Mouse (Mus musculus) bone marrow, adult 2 months (tissue): ENCODE data around the gene Rab11b. TPM values are rescaled to one million over a fixed set of nuclear protein-coding genes. Genes with fewer than 3 reads are reported as not detected.

Experiments used
- H3K27ac ChIP-seq: fragments of 200-500 bp; 2 replicates; pipeline ENCODE4 v1.5.1; 2012; ENCODE audit warnings: low read depth, mild to moderate bottlenecking, control low read depth, inconsistent platforms, low read length; ENCODE audit not compliant: control insufficient read depth, poor library complexity, insufficient read depth
- H3K4me1 ChIP-seq: fragments of 200-500 bp; 2 replicates; pipeline ENCODE4 v1.6.1; 2011; ENCODE audit warnings: low read length; ENCODE audit not compliant: control insufficient read depth, insufficient read depth
- H3K4me3 ChIP-seq: fragments of 200-500 bp; replicated peaks from 2 replicates; pipeline ENCODE3; 2011; ENCODE audit warnings: mild to moderate bottlenecking, low read depth, low read length, control low read depth; ENCODE audit not compliant: control insufficient read depth
- CTCF ChIP-seq: fragments of 200-500 bp; IDR thresholded peaks from 2 replicates; pipeline ENCODE4 v1.5.1; 2011; ENCODE audit warnings: low read length, control low read depth; ENCODE audit not compliant: control insufficient read depth, insufficient read depth
- POLR2A ChIP-seq: fragments of 200-500 bp; IDR thresholded peaks from 2 replicates; pipeline ENCODE4 v1.6.1; 2011; ENCODE audit warnings: low read depth, mild to moderate bottlenecking, control low read depth, low read length, borderline replicate concordance; ENCODE audit not compliant: control insufficient read depth
- WGBS: fragments of 180-500 bp; shearing (Covaris S2); methylation state at CpG from one replicate; pipeline ENCODE4 v1.1.7; 2018; 5-methylcytosine and 5-hydroxymethylcytosine counted together
- polyA plus RNA-seq: library from polyadenylated mRNA; stranded (reverse); fragments of >200 nt; gene quantifications from 2 replicates; pipeline ENCODE4 v1.2.4, GENCODE M21; 2011; ENCODE audit warnings: low replicate concordance; ENCODE audit not compliant: missing spikeins, insufficient read depth, insufficient read length

The Rab11b gene
- polyA plus RNA-seq, 1 experiment: 45.8 TPM

DNA sequence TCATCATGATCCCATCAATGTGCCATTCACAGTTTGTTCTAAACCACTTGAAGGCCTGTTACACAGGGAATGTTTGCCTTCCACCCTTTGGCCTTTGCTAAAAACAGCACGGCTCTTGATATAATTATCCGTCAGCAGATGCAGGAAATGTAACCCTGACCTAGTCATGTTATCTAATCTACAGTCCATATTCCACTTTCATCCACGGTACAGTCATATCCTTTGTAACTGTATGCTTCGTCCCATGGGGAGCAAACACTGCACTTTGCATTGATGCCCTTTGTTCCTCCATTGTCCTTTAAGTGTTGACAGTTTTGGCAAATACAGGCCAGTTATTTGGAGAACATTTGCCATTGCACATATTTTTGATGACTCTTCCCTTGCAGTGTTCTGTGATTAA lies 28.4 kb upstream of the Rab11b start:
- WGBS: 62% methylated on average over 4 of the region's 4 CpGs
- H3K4me1 ChIP-seq: no peaks in the 10 kb centered on the region
- no peak overlapping the region for H3K27ac ChIP-seq
- TF ChIP-seq POLR2A (no peak), CTCF (no peak)
- H3K4me3 ChIP-seq: no peak overlapping the region

DNA sequence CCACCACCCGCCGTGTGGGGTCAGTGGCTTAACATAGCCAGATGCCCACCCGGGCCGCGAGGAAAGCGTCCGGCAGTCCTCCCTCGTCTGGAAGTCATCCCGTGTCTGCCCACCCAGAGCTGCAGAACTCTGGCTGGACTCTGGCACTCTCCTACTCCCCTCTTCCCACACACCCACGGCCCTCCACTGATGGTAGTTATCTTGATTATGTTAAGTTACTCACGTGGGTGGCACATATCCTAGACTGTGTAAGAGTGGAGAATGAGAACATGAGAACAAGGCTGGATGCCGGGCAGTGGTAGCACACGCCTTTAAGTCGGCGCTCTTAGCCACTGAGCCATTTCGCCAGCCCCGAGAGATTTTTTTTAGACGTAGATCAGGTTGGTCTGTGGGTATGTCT lies 26.0 kb upstream of the Rab11b start:
- 81% methylated on average over 18 of the region's 18 CpGs for WGBS
- H3K27ac ChIP-seq: no peak overlapping the region
- no peak overlapping the region for H3K4me3 ChIP-seq
- H3K4me1 ChIP-seq: no peaks in the 10 kb centered on the region
- TF ChIP-seq CTCF (no peak), POLR2A (no peak)

DNA sequence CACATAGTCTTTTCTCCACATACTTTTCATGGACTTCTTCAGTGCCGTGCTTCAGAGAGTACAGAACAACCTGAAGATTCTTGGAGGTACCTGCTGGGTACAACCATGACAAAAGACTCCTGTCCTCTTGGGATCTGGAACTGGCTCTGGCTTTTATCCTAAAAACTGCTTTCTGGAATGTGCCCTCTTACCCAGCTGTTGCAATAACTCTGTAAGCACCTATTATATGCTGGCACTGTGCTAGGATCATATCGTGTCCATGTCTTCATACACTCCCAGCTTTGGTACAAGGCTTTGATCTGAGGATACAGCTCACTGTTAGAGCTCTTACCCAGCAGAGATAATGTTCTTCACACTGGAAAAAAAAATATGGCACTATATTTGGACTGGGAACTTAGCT lies 24.6 kb upstream of the Rab11b start:
- Histone ChIP-seq H3K4me1 (peaks cover 4% of the 10 kb centered on the region), H3K27ac (no peak overlapping the region), H3K4me3 (no peak overlapping the region)
- no peak for TF ChIP-seq CTCF
- no peak for TF ChIP-seq POLR2A
- WGBS: 80% methylated on average over 2 of the region's 2 CpGs

DNA sequence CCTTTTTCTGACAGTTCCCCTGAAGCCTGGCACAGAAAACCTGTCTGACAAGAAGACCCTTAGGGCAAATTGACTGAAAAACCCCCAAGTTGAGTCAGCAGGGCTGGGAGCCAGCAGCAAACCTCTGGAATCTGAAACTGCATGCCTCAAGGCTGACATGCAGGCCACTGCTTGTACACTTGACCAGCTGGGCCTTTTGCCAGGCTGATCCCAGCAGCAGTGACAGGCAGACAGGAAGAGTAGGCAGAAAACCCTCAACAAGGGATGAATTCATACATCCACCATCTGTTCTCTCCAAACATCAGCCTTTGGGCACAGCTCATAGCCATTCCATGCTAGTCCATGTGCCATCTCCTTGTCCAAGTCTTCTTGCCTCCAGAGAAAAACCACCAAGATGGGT lies 23.1 kb upstream of the Rab11b start:
- Histone ChIP-seq H3K27ac (no peak overlapping the region), H3K4me3 (no peak overlapping the region), H3K4me1 (peaks cover 4% of the 10 kb centered on the region)
- TF ChIP-seq CTCF (no peak), POLR2A (no peak)

DNA sequence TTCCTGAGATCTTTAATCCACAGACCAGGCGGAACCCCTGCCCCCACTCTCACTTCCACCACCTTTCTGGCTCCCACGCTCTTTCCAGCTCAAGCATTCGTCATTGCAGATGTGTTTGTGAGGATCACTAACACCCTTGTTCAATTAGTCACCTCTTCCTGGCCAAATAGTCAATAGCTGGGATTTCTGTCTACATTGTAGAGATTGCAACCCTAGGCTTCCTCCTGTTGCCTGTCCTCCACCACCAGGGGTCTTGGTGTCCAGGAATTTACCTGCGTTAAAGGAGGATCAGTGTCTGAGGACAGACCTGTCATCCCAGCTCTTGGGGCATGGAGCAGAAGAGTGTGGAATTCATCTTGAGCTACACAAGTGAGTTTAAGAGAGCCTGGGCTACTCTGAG lies 21.7 kb upstream of the Rab11b start:
- 26% methylated on average over 4 of the region's 4 CpGs for WGBS
- Histone ChIP-seq H3K4me1 (peaks cover 4% of the 10 kb centered on the region), H3K4me3 (no peak overlapping the region), H3K27ac (no peak overlapping the region)
- TF ChIP-seq POLR2A (no peak), CTCF (no peak)

DNA sequence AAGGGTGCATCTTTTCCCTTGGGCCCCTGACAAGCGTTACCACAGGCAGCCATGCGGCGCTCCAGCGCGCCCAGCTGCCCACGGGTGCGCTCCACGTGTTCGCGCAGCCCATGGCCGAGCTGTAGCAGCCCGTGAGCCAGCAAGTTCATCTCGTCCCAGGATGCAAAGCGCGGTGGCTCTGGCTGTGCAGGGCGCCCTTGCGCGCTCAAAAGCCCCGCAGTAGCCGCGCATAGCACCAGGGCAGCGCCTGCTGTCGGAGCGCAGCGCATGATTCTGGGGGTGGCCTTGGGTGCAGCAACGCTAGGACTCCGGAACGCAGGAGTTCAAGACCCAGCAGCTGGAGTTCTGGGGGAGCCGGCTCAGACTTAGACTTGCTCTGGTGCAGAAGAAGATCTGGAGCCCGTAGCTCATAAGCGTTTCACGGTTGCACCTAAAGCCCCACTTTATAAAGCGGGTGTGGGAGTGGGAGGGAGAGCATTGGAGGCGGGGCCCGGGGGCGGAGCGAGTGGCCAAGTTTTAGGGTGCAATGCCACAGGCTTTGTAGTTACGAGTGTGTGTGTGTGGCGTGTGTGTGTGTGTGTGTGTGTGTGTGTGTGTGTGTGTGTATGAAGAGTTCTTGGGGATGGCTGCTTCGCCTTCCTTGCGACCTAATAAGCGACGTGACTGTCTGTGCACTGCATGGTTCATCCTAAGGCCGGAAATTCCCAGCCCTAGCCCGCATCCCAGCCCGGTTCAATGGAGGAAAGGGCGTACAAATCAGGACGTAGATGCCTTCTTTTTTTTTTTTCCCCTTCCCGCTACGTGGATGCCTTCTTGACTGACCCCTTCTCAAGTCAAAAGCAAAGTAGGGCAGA lies 21.0 kb upstream of the Rab11b start, which contains the start of gene Angptl4:
Gene Angptl4, minus strand, starts transcription at position 707 of the 854 bp plus-strand sequence.
- Histone ChIP-seq H3K4me1 (peaks cover 4% of the 10 kb centered on the region), H3K4me3 (peak within 1 kb of the TSS; percentile 57), H3K27ac (peak within 1 kb of the TSS; percentile 50)
- TF ChIP-seq CTCF: no peak
- peak; percentile 58; the same call in 1 of the 2 replicates for TF ChIP-seq POLR2A
- WGBS: 2% methylated on average over 50 of the region's 50 CpGs

DNA sequence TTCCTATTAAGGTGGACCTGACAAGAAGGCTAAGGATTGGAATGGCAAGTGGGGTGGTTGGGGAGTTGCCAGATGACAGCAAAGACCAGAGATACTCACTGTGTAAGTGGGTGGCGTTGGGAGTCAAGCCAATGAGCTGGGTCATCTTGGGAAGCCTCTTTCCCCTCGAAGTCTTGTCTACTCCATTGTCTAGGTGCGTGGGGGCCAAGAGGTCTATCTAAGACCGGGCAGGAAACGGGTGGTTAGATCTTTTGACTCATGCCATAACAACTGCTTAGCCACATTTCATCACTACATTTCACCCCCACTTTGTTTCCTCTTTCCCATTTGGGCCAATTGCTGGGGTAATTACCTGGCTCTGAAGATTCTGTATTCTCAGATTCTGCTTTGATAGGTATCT lies 20.1 kb upstream of the Rab11b start:
- Histone ChIP-seq H3K27ac (0 out of 2 replicates have a peak overlapping the region, but pooled peaks have one; percentile 7), H3K4me3 (peak overlapping the region; percentile 38), H3K4me1 (peaks cover 4% of the 10 kb centered on the region)
- TF ChIP-seq CTCF (no peak), POLR2A (no peak)
- 8% methylated on average over 5 of the region's 5 CpGs for WGBS

DNA sequence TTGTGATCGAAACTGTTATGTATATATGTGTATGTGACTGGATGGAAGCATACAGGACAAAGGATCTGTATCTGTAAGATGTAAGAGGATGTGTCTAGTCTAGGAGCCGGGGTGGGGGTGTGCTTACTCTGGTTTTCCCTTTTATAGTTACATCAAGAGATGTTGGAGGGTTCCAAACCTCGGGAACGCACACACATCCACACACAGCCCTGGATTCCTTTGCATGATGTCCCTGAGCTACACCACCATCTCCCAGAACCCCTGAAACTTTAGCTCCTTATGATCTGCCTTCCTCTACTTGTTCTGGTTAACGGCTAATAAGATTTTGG lies 19.6 kb upstream of the Rab11b start:
- TF ChIP-seq CTCF (no peak), POLR2A (no peak)
- Histone ChIP-seq H3K4me1 (peaks cover 4% of the 10 kb centered on the region), H3K4me3 (no peak overlapping the region), H3K27ac (no peak overlapping the region)
- WGBS: 71% methylated on average over 5 of the region's 5 CpGs

DNA sequence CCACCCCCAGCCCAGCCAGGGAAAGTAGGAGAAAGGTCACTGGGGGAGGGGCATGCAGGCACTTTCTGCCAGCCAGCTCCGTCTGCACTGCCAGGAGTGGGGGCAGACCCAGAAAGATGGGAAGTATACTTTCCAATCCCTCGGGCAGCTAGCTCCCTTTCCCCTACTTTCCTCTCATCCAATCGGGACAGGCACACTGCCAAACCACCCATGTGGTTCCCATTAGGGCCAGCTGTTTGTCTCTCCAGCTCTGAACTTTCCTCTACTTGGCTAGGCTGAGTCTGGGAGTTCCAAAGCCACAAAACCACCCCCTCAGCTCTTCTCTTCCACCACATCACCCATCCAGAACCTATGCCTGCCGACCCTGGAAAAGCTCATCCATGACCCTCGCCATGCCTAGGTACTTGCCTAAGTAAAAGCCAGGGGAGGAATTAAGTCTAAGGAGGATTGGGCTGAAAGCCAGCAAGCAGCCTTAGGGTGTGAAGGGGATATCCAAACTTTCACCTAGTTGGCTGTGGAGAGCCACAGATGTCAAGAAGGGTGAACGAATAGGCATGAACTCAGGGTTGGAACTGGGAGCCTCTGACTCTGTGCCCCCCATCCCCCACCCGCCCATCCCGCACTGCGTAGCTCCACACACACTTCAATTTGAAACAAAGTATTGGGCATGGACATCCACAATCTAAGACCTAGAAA lies 19.1 kb upstream of the Rab11b start:
- TF ChIP-seq CTCF (no peak), POLR2A (no peak)
- Histone ChIP-seq H3K27ac (no peak overlapping the region), H3K4me3 (no peak overlapping the region), H3K4me1 (peaks cover 4% of the 10 kb centered on the region)
- 46% methylated on average over 9 of the region's 9 CpGs for WGBS
